Mouse (Mus musculus) lung, adult 2 months (tissue): ENCODE measurements around the gene Itga10. TPM values are rescaled to one million over a fixed set of nuclear protein-coding genes. Genes with fewer than 3 reads are reported as not detected.
"Not testable (repeated sequence)": the region's sequence is repeated elsewhere in the genome, so short reads cannot be mapped to it uniquely, and the experiment has no call there.

Experiments
- DNase-seq: peaks from one replicate; pipeline ENCODE4 v3.0.0; 2022
- H3K4me1 ChIP-seq: fragments of 200-500 bp; 2 replicates; pipeline ENCODE4 v1.6.1; 2011; ENCODE audit warnings: low read length; ENCODE audit not compliant: control insufficient read depth, insufficient read depth
- H3K4me3 ChIP-seq: fragments of 200-500 bp; replicated peaks from 2 replicates; pipeline ENCODE3; 2011; ENCODE audit warnings: low read depth, mild to moderate bottlenecking, control low read depth, low read length; ENCODE audit errors: extremely low read depth
- CTCF ChIP-seq: fragments of 200-500 bp; IDR thresholded peaks from 2 replicates; pipeline ENCODE4 v1.5.1; 2011; ENCODE audit warnings: mild to moderate bottlenecking, low read length, control low read depth; ENCODE audit not compliant: insufficient read depth
- POLR2A ChIP-seq: fragments of 200-500 bp; IDR thresholded peaks from 2 replicates; pipeline ENCODE4 v1.6.1; 2011; ENCODE audit warnings: low read depth, mild to moderate bottlenecking, control low read depth, low read length, borderline replicate concordance; ENCODE audit errors: extremely low read depth
- WGBS: fragments of 180-500 bp; shearing (Covaris S2); methylation state at CpG from one replicate; pipeline ENCODE4 v1.1.7; 2018; 5-methylcytosine and 5-hydroxymethylcytosine counted together
- polyA plus RNA-seq: library from polyadenylated mRNA; depleted of rRNA; stranded (reverse); fragments of >200 nt; gene quantifications from 2 replicates; pipeline ENCODE4 v1.2.3, GENCODE M21; 2012

The Itga10 gene
- polyA plus RNA-seq, 1 experiment = 2.3 TPM

DNA sequence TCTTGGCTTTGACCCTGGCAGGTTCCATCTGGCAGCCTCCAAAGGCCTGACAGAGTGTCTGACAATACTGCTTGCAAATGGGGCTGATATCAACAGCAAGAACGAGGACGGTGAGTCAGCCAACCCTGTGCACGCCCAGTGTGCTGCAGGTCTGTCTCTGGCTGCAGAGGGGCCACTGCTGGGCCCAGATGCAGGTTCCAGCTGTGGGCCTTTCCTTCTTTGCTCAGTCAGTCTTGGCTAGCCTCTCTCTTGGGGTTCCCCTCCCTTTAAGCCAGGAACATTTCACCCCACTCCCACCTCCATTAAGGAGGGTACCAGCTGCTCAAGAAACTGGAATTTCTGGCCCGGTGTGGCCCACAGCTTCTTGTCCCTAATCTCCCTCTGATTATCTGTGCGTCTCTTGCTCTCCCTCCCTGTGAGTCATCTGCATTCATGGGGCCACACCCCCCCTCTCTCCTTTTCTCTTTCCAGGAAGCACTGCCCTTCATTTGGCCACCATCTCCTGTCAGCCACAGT lies 33.8 kb downstream of the Itga10 start:
- Histone ChIP-seq H3K4me1 (no peaks in the 10 kb centered on the region), H3K4me3 (no peak overlapping the region)
- TF ChIP-seq CTCF (no peak), POLR2A (no peak)
- 32% methylated on average over 5 of the region's 5 CpGs for WGBS
- no peak for DNase-seq

DNA sequence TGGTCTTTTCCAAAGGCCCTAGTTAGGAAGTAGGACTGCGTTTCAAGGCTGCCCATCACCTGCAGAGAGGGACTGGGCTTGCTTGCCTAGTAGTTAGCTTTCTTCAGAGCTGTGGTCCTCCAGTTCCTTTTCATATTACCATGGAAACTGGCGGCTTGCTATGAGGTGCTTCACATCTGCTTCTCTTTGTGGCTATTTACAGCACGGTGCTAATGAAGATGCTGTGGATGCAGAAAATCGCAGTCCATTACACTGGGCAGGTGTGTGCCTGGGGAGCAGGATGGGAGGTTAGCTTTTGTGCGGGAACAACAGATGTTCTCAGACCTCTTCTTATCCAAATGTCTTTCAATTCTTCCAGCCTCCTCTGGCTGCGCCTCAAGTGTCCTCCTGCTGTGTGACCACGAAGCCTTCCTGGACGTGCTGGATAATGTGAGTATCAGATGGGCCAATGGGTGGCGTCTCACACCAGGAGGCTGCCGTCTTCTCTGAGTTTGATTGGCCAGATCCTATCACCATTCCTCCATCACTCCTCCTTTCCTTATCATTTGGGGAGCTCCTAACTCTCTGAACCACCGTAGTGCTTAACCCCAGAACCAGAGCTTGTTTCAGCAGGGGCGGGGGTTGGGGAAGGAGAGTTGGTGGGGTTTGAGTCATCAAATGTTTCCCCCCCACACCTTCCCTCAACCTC lies 35.0 kb downstream of the Itga10 start:
- Histone ChIP-seq H3K4me3 (no peak overlapping the region), H3K4me1 (no peaks in the 10 kb centered on the region)
- WGBS = 40% methylated on average over 12 of the region's 12 CpGs
- TF ChIP-seq CTCF (no peak), POLR2A (no peak)
- no peak for DNase-seq

DNA sequence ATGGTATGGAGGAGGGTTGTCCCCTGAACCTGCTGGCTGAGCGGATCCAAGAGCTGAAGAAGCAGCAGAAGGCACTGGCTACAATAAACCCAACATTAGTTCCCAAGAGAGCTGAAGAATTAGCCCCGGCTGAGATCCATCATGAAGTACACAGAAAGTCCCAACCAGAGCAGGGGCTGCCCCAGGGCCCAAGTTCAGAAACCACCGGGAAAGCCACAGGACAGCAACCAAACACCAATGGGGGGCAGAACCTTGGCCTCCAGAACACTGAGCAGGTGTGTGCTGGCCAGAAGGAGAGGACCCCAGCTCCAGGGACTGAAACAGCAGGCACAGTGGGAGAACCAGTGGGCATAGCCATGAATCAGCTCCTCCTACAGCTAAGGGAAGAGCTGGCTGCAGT lies 38.1 kb downstream of the Itga10 start:
- no peak for TF ChIP-seq POLR2A
- no peak for TF ChIP-seq CTCF
- Histone ChIP-seq H3K4me1 (no peaks in the 10 kb centered on the region), H3K4me3 (no peak overlapping the region)
- 93% methylated on average over 3 of the region's 3 CpGs for WGBS
- DNase-seq = no peak

DNA sequence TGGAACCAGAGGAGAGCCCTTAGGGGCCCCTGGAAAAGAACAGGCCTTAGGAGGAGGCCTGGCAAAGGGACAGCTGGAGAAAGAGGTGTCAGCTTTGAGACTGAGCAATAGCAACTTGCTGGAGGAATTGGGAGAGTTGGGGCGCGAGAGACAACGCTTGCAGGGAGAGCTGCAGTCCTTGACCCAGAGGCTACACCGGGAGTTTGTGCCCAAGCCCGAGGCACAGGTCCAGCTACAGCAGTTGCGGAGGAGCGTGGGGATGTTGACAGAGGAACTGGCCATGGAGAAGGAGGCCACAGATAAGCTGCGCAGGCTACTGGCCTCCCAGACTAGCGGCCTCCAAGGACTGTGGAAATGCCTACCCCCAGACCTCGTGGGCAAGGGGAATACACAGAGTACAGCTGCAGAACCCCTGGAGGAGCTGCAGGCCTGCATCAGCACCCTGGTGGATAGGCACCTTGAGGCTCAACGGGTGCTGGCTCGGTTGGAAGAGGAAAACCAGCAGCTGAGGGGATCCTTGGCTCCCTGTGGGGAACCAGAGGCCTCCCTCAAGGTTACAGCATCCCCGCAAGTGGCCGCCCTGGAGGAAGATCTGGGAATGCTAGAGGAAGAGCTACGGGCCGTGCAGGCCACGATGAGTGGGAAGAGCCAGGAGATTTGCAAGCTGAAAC lies 38.9 kb downstream of the Itga10 start:
- 49% methylated on average over 17 of the region's 17 CpGs for WGBS
- Histone ChIP-seq H3K4me1 (no peaks in the 10 kb centered on the region), H3K4me3 (no peak overlapping the region)
- no peak for TF ChIP-seq CTCF
- TF ChIP-seq POLR2A = no peak
- DNase-seq = no peak

DNA sequence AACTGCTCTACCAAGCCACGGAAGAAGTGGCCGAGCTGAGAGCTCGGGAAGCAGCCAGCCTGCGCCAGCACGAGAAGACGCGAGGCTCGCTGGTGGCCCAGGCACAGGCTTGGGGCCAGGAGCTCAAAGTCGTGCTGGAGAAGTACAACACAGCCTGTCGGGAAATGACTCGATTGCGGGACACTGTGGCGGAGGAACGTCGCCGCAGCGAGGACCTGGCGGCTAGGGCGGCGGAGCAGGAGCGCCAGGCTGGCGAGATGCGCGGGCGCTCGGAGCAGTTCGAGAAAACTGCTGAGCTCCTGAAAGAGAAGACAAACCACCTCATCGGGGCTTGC lies 39.4 kb downstream of the Itga10 start:
- WGBS = 22% methylated on average over 28 of the region's 28 CpGs
- no peak for TF ChIP-seq POLR2A
- TF ChIP-seq CTCF = no peak
- no peaks in the 10 kb centered on the region for H3K4me1 ChIP-seq
- DNase-seq = no peak
- no peak overlapping the region for H3K4me3 ChIP-seq

DNA sequence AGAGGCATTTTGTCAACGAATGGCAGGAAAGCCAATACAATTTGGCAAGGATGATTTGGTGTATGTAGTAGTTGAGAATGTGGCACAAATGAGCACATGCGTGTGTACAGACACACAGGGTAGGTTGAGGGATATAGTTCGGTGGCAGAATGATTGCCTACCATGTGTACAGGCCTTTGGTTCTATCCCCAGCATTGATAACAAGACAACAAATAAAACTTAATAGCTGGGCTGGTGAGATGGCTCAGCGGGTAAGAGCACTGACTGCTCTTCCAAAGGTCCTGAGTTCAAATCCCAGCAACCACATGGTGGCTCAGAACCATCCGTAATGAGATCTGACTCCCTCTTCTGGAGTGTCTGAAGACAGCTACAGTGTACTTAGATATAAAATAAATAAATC lies 40.7 kb downstream of the Itga10 start:
- not testable (repeated sequence) for H3K4me1 ChIP-seq, DNase-seq
- 89% methylated on average over 5 of the region's 5 CpGs for whole genome bisulfite sequencing

DNA sequence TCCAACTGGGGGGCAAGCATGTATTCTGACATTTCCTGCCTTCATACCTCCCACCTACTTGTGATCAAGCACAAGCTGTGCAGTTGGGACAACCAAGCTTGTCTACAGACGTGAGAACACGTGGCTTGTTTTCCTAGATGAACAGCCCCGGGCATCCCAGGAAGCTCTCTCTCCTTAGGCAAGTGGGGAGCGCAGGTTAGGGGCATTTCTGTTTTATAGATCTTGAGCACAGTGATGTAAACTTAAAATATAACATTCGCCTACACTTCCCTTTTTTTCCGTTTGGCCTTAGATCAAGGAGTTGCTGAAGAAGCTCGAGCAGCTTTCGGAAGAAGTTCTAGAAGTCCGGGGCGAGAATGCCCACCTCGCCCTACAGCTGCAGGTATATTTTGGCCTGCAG lies 43.5 kb downstream of the Itga10 start:
- no peak for TF ChIP-seq CTCF
- TF ChIP-seq POLR2A = no peak
- Histone ChIP-seq H3K4me1 (no peaks in the 10 kb centered on the region), H3K4me3 (no peak overlapping the region)
- DNase-seq = no peak
- WGBS = 71% methylated on average over 11 of the region's 11 CpGs

More for the DNA sequence above, 40.7 kb downstream of the Itga10 start:
- H3K4me3 ChIP-seq = not testable (repeated sequence)

DNA sequence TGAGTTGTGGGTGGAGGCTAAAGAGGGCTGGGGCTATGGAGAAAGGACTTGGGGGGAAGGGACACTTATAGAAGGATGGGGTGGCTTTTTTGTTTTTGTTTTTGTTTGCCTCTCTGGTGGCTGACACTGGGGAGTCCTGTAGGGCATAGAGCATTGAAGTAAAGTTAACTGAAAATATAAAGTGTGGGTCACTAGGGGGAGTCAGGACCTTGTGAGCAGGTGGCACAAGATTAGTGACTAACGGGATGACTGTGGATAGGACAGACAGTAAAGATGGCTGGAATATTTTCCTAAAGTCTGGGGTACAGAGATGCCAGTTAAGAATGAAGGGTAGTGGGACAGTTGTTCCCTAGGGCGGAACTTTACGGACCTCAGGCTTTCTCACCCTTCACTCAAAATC lies 44.9 kb downstream of the Itga10 start:
- Histone ChIP-seq H3K4me3 (no peak overlapping the region), H3K4me1 (no peaks in the 10 kb centered on the region)
- 52% methylated on average over 3 of the region's 3 CpGs for WGBS
- TF ChIP-seq CTCF = 0 out of 2 replicates have a peak, but pooled peaks have one; percentile 4
- no peak for TF ChIP-seq POLR2A
- no peak for DNase-seq

DNA sequence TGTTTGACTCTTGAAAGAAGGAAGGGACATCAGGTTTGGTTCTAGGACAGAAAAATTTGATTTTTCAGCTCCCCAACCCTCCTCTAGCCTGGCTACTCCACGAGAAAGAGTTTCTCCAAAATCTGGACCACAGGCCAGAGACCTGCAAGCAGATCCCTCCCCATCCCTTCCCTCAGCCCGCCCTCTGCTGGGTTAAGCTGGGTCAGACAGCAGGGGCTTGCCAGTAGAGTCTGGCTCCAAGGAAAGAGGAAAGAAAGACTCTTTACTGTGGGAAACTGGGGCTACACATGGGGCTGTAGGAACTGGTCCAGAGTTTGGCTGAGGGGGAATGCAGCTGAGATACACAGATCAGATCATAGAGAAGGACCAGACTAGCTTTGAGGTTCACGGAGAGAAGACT lies 47.1 kb downstream of the Itga10 start:
- 21% methylated on average over 3 of the region's 3 CpGs for WGBS
- Histone ChIP-seq H3K4me1 (0 out of 2 replicates have a peak, but pooled peaks cover 4% of the 10 kb centered on the region), H3K4me3 (no peak overlapping the region)
- no peak for TF ChIP-seq CTCF
- TF ChIP-seq POLR2A = no peak
- no peak for DNase-seq

DNA sequence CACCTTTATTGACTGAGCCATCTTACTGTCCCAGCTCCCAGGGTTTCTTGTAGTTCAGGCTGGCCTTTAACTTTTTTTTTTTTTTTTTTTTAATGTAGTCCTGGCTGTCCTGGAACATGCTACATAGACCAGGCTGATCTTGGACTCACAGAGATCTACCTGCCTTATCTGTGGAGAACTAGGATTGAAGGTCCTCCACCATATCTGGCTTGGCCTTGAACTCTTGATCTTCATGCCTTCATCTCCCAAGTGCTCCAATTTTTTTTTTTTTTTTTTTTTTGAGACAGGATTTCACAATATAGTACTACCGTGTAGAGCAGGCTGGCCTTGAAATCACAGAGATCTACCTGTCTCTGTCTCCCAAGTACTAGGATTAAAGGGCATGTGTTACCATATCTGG lies 48.2 kb downstream of the Itga10 start:
- 55% methylated on average over 1 of the region's 1 CpGs for WGBS
- TF ChIP-seq CTCF = no peak
- TF ChIP-seq POLR2A = no peak
- Histone ChIP-seq H3K4me3 (no peak overlapping the region), H3K4me1 (0 out of 2 replicates have a peak, but pooled peaks cover 4% of the 10 kb centered on the region)
- no peak for DNase-seq
